Mouse (Mus musculus) intestine, embryonic 14.5 days (tissue): Measurements from ENCODE around the gene Dusp12. TPM values are rescaled to one million over a fixed set of nuclear protein-coding genes. Genes with fewer than 3 reads are reported as not detected.

ENCODE experiments used
- ATAC-seq: fragments of 200-750 bp; cut with Nextera tagmentation; replicated peaks from 2 replicates; pipeline ENCODE4 v1.8.0; 2017; ENCODE audit warnings: low read depth, moderate number of reproducible peaks, moderate TSS enrichment, moderate library complexity; ENCODE audit not compliant: low FRiP score, low TSS enrichment
- DNase-seq: peaks from one replicate; pipeline ENCODE4 v3.0.0-alpha.2; 2018; ENCODE audit warnings: low spot score
- H3K27ac ChIP-seq: fragments of 300-500 bp; sonication (generic); 2 replicates; pipeline ENCODE4 v1.5.1; 2014; ENCODE audit warnings: low read depth, mild to moderate bottlenecking, control low read depth
- H3K27me3 ChIP-seq: fragments of 300-500 bp; sonication (generic); replicated peaks from 2 replicates; pipeline ENCODE4 v1.6.1; 2014; ENCODE audit warnings: low read length, control low read depth; ENCODE audit not compliant: control insufficient read depth, insufficient read depth
- H3K36me3 ChIP-seq: fragments of 300-500 bp; sonication (generic); 2 replicates; pipeline ENCODE4 v1.6.1; 2014; ENCODE audit warnings: low read length, control low read depth; ENCODE audit not compliant: control insufficient read depth, insufficient read depth
- H3K4me1 ChIP-seq: fragments of 300-500 bp; sonication (generic); replicated peaks from 2 replicates; pipeline ENCODE4 v1.6.1; 2014; ENCODE audit warnings: low read length, control low read depth, mixed read lengths; ENCODE audit not compliant: control insufficient read depth, insufficient read depth
- H3K4me2 ChIP-seq: fragments of 300-500 bp; sonication (generic); 2 replicates; pipeline ENCODE4 v1.6.1; 2014; ENCODE audit warnings: low read length
- H3K4me3 ChIP-seq: fragments of 300-500 bp; sonication (generic); 2 replicates; pipeline ENCODE4 v1.5.1; 2014; ENCODE audit warnings: low read depth, low read length, control low read depth, mixed read lengths
- H3K9ac ChIP-seq: fragments of 300-500 bp; sonication (generic); 2 replicates; pipeline ENCODE4 v1.6.1; 2014; ENCODE audit warnings: mild to moderate bottlenecking, low read length
- H3K9me3 ChIP-seq: fragments of 300-500 bp; sonication (generic); 2 replicates; pipeline ENCODE4 v1.6.1; 2016; ENCODE audit warnings: low read length, control low read depth; ENCODE audit not compliant: control insufficient read depth
- WGBS: fragments of 180-500 bp; shearing (Covaris S2); extraction: QIAGEN DNeasy Blood & Tissue Kit; methylation state at CpG from one replicate; pipeline ENCODE4 v1.1.7; 2014; 5-methylcytosine and 5-hydroxymethylcytosine counted together
- polyA plus RNA-seq: library from polyadenylated mRNA; unstranded; fragments of >200 nt; fragmentation: Nextera tagmentation; extraction: Ambion mirVana; gene quantifications from 2 replicates; pipeline ENCODE4 v1.2.1, GENCODE M21; 2014

Gene Dusp12
- polyA plus RNA-seq, 1 experiment from 2014 or later = 53.5 TPM

GRCm38 (mm10) chr1:170891646-170892045 is 6.3 kb upstream of the Dusp12 start:
- no peaks in the 10 kb centered on the region for H3K9me3 ChIP-seq
- H3K4me3 ChIP-seq = no peak overlapping the region
- 35% methylated on average over 2 of the region's 2 CpGs for WGBS
- ATAC-seq = no peak
- H3K27me3 ChIP-seq = no peaks in the 10 kb centered on the region
- no peak overlapping the region for H3K9ac ChIP-seq
- H3K4me1 ChIP-seq = 0 out of 2 replicates have a peak, but pooled peaks cover 4% of the 10 kb centered on the region
- H3K4me2 ChIP-seq = no peak overlapping the region
- no peaks in the 10 kb centered on the region for H3K36me3 ChIP-seq
- H3K27ac ChIP-seq = peak overlapping the region; percentile 27; the same call in 1 of the 2 replicates
- DNase-seq = no peak

DNA sequence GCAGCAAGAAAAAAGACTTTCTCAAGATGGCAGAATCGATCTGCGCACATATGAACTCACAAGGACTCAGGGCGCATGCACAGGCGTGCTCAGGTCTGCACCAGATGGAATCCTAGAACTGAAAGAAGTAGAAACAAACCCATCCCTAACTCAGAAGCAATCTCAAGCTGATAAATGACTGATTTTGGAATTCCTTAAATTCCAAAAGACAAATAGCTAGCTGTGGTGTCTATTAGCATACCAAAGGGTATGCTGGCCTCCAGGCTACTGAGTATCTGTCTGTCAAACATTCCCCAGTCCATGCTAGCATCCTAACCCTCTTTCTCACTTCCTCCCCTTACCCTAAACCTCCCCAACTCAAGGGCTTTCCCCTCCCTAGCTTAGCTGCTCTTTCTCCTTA is 4.0 kb upstream of the Dusp12 start:
- Histone ChIP-seq H3K4me3 (no peak overlapping the region), H3K4me2 (no peak overlapping the region), H3K9me3 (no peaks in the 10 kb centered on the region), H3K36me3 (no peaks in the 10 kb centered on the region), H3K9ac (no peak overlapping the region), H3K27me3 (no peaks in the 10 kb centered on the region), H3K27ac (no peak overlapping the region), H3K4me1 (peaks cover 6% of the 10 kb centered on the region; the same call in 1 of the 2 replicates)
- WGBS = 61% methylated on average over 4 of the region's 4 CpGs
- no peak for ATAC-seq
- DNase-seq = no peak

DNA sequence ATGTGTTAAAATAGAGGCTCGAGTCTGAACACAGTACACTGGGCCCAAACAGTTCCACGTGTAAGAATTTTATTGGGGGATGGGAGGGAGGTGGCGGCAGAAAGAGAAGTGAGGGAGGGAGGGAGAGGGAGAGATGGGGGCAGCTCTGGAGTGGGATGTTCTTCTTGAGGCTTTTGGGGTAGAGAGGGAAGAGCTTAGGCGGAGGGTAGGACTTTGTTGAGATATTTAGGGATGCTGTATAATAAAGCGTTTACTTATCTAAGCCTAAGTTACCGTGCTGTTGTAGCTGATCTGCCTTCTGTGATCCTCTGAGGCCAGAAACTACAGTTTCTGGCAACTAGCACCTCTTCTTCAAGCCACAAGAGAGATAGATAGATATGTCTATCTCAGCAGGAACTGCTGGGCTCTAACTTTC is 711 bp upstream of the Dusp12 start:
- H3K4me1 ChIP-seq = peaks cover 7% of the 10 kb centered on the region; the same call in 1 of the 2 replicates
- H3K27ac ChIP-seq = no peak overlapping the region
- 18% methylated on average over 6 of the region's 6 CpGs for WGBS
- peaks cover 5% of the 10 kb centered on the region; the same call in 1 of the 2 replicates for H3K36me3 ChIP-seq
- no peak overlapping the region for H3K9ac ChIP-seq
- no peaks in the 10 kb centered on the region for H3K9me3 ChIP-seq
- H3K4me2 ChIP-seq = peak overlapping the region; percentile 61
- 0 out of 2 replicates have a peak overlapping the region, but pooled peaks have one; percentile 98 for H3K4me3 ChIP-seq
- ATAC-seq (no peak; the same call in 1 of the 2 replicates), DNase-seq (peak; percentile 50)
- H3K27me3 ChIP-seq = no peaks in the 10 kb centered on the region

GRCm38 (mm10) chr1:170884390-170884789 is 950 bp downstream of the Dusp12 start:
- H3K4me2 ChIP-seq = peak overlapping the region; percentile 61
- H3K27me3 ChIP-seq = no peaks in the 10 kb centered on the region
- peaks cover 22% of the 10 kb centered on the region for H3K36me3 ChIP-seq
- WGBS = 17% methylated on average over 8 of the region's 8 CpGs
- DNase-seq (peak; percentile 58), ATAC-seq (no peak)
- peak overlapping the region; percentile 89 for H3K9ac ChIP-seq
- peak overlapping the region; percentile 98 for H3K4me3 ChIP-seq
- H3K27ac ChIP-seq = peak overlapping the region; percentile 70; the same call in 1 of the 2 replicates
- H3K9me3 ChIP-seq = no peaks in the 10 kb centered on the region
- peaks cover 7% of the 10 kb centered on the region; the same call in 1 of the 2 replicates for H3K4me1 ChIP-seq

DNA sequence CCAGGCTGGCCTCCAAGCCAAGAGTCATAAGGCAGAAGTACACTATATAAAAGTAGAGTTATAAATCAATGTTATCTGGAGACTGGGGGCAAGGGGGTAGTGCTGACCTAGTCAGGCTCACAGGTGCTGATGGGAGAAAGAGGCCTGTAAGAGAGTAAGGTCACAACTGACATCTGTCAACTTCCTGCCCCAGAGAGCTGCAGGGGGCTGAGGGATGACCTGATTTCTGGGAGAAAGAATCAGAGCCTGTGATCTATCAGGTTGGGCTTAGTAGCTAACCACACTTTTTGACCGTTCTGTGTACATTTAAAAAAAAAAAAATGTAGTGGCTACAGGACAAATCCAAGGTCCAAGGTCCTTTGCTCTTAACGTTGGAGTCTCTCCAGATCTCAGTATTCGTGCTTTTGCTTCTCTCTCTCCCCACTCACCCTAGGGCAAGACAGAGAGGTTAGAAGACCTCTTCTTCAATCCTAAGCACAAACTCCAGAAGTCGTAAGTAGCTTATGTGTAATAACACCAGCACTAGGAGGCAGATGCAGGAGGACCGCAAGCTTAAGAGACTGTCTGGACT is 2.3 kb downstream of the Dusp12 start:
- no peaks in the 10 kb centered on the region for H3K27me3 ChIP-seq
- DNase-seq (no peak), ATAC-seq (no peak)
- no peaks in the 10 kb centered on the region for H3K9me3 ChIP-seq
- H3K9ac ChIP-seq = no peak overlapping the region
- H3K4me1 ChIP-seq = peaks cover 7% of the 10 kb centered on the region; the same call in 1 of the 2 replicates
- H3K36me3 ChIP-seq = peaks cover 32% of the 10 kb centered on the region
- no peak overlapping the region for H3K27ac ChIP-seq
- WGBS = 45% methylated on average over 5 of the region's 5 CpGs
- H3K4me2 ChIP-seq = peak overlapping the region; percentile 61
- no peak overlapping the region for H3K4me3 ChIP-seq

GRCm38 (mm10) chr1:170876906-170877305 is 8.4 kb downstream of the Dusp12 start:
- ATAC-seq (no peak), DNase-seq (no peak)
- H3K9ac ChIP-seq = no peak overlapping the region
- no peaks in the 10 kb centered on the region for H3K27me3 ChIP-seq
- H3K4me3 ChIP-seq = no peak overlapping the region
- 90% methylated on average over 5 of the region's 5 CpGs for WGBS
- H3K9me3 ChIP-seq = no peaks in the 10 kb centered on the region
- peaks cover 85% of the 10 kb centered on the region for H3K36me3 ChIP-seq
- no peak overlapping the region for H3K4me2 ChIP-seq
- H3K4me1 ChIP-seq = no peaks in the 10 kb centered on the region
- no peak overlapping the region for H3K27ac ChIP-seq

GRCm38 (mm10) chr1:170875676-170876075 is 9.7 kb downstream of the Dusp12 start:
- WGBS = 73% methylated on average over 3 of the region's 3 CpGs
- Histone ChIP-seq H3K27me3 (no peaks in the 10 kb centered on the region), H3K4me2 (no peak overlapping the region), H3K9me3 (no peaks in the 10 kb centered on the region), H3K9ac (no peak overlapping the region), H3K4me3 (no peak overlapping the region), H3K27ac (no peak overlapping the region), H3K4me1 (no peaks in the 10 kb centered on the region), H3K36me3 (peaks cover 81% of the 10 kb centered on the region)
- no peak for ATAC-seq
- DNase-seq = no peak

DNA sequence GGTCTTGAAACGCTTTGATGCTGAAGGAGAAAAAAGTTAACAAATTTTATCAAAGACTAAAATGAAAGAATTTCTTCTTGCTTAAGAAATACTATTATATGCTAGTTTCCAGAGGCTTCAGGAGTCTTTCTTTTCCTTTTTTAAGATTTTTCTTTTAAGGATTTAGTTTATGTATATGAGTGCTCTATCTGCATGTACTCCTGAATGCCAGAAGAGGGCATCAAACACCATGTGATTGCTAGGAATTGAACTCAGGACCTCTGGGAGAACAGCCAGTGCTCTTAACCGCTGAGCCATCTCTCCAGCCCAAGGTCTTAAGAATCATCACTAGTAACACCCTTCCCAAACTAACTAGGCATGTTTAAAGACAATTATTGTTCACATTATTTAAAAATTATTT is 13.4 kb downstream of the Dusp12 start:
- Histone ChIP-seq H3K27me3 (no peaks in the 10 kb centered on the region), H3K9ac (no peak overlapping the region), H3K36me3 (peaks cover 49% of the 10 kb centered on the region), H3K4me2 (no peak overlapping the region), H3K27ac (no peak overlapping the region), H3K4me1 (peaks cover 4% of the 10 kb centered on the region), H3K4me3 (no peak overlapping the region), H3K9me3 (no peaks in the 10 kb centered on the region)
- no peak for DNase-seq
- WGBS = 99% methylated on average over 2 of the region's 2 CpGs
- ATAC-seq = no peak

GRCm38 (mm10) chr1:170871402-170871801 is 13.9 kb downstream of the Dusp12 start:
- H3K4me1 ChIP-seq = peaks cover 9% of the 10 kb centered on the region
- H3K27me3 ChIP-seq = no peaks in the 10 kb centered on the region
- no peak overlapping the region for H3K27ac ChIP-seq
- peaks cover 43% of the 10 kb centered on the region for H3K36me3 ChIP-seq
- H3K9ac ChIP-seq = no peak overlapping the region
- DNase-seq (no peak), ATAC-seq (no peak)
- 88% methylated on average over 6 of the region's 6 CpGs for WGBS
- no peaks in the 10 kb centered on the region for H3K9me3 ChIP-seq
- no peak overlapping the region for H3K4me2 ChIP-seq
- H3K4me3 ChIP-seq = no peak overlapping the region
